Mouse (Mus musculus) heart, embryonic 11.5 days (tissue): ENCODE data around the gene Cchcr1. TPM values are rescaled to one million over a fixed set of nuclear protein-coding genes. Genes with fewer than 3 reads are reported as not detected.
"Not testable (repeated sequence)": the region's sequence is repeated elsewhere in the genome, so short reads cannot be mapped to it uniquely, and the experiment has no call there.

Experiments
- ATAC-seq: fragments of 200-750 bp; cut with Nextera tagmentation; replicated peaks from 2 replicates; pipeline ENCODE4 v1.8.0; 2017; ENCODE audit warnings: moderate library complexity; ENCODE audit not compliant: insufficient number of reproducible peaks, low FRiP score, low TSS enrichment
- H3K27ac ChIP-seq: fragments of 300-500 bp; sonication (generic); 2 replicates; pipeline ENCODE4 v1.5.1; 2014; ENCODE audit warnings: mild to moderate bottlenecking, low read depth, low read length
- H3K27me3 ChIP-seq: fragments of 300-500 bp; sonication (generic); 2 replicates; pipeline ENCODE4 v1.6.1; 2014; ENCODE audit warnings: mild to moderate bottlenecking, low read length, mixed read lengths; ENCODE audit not compliant: control insufficient read depth, insufficient read depth
- H3K36me3 ChIP-seq: fragments of 300-500 bp; sonication (generic); 2 replicates; pipeline ENCODE4 v1.6.1; 2014; ENCODE audit warnings: mild to moderate bottlenecking, low read length, moderate library complexity, mixed read lengths; ENCODE audit not compliant: control insufficient read depth, insufficient read depth
- H3K4me1 ChIP-seq: fragments of 300-500 bp; sonication (generic); 2 replicates; pipeline ENCODE4 v1.6.1; 2014; ENCODE audit warnings: low read length; ENCODE audit not compliant: control insufficient read depth, insufficient read depth
- H3K4me2 ChIP-seq: fragments of 300-500 bp; sonication (generic); 2 replicates; pipeline ENCODE4 v1.6.1; 2014; ENCODE audit warnings: mild to moderate bottlenecking, moderate library complexity
- H3K4me3 ChIP-seq: fragments of 300-500 bp; sonication (generic); 2 replicates; pipeline ENCODE4 v1.5.1; 2014; ENCODE audit warnings: low read depth, low read length
- H3K9ac ChIP-seq: fragments of 300-500 bp; sonication (generic); 2 replicates; pipeline ENCODE4 v1.6.1; 2014; ENCODE audit warnings: mild to moderate bottlenecking, low read depth, low read length, moderate library complexity
- H3K9me3 ChIP-seq: fragments of 300-500 bp; sonication (generic); replicated peaks from 2 replicates; pipeline ENCODE4 v1.6.1; 2016; ENCODE audit warnings: low read length; ENCODE audit not compliant: control insufficient read depth
- WGBS: fragments of 180-500 bp; shearing (Covaris S2); extraction: QIAGEN DNeasy Blood & Tissue Kit; methylation state at CpG from one replicate; pipeline ENCODE4 v1.1.7; 2014; ENCODE audit not compliant: insufficient replicate concordance; 5-methylcytosine and 5-hydroxymethylcytosine counted together
- polyA plus RNA-seq: library from polyadenylated mRNA; unstranded; fragments of >200 nt; fragmentation: Nextera tagmentation; extraction: Ambion mirVana; gene quantifications from 2 replicates; pipeline ENCODE4 v1.2.1, GENCODE M21; 2014

The Cchcr1 gene
- polyA plus RNA-seq = 10.4 and 12.8 TPM in 2 replicates

DNA sequence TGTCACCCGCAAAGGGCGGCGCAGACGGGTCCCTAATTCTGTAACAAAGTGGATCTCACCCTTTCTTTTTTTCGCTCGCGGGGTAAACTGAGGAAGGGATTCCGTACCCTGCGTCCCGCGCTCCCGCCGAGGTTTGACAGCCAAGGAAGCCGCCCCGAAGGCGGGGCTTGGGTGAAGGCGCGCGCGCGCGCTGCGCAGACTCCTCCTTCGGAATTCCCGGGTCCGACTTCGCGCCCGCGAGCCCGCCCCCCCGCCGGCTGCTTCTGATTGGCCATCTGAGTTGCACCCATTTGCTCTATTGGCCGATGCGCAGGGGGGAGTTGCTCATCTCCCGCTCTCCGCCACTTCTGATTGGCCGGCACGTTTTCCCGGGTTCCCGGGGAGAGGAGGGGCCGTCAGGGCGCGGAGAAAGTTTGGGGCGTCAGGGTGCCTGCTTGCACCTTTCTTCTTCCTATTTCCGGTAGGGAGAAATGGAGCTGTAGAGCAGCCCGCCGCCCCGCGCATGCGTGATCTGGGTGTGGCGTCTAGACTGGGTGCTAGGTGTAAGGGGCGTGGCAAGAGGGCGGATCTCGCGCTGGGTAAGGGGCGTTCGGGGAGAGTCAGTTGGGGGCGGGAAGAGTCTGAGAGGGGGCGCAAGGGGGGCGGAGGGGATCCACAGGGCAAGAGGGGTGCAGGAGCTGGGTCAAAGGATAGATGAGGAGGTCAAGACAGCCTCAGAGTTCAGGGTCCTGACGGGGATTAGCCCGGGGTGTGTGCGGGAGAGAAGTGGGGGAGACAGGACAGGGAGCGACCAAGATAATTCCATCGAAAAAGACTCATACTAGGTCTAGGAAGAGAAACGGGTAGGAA lies at the start of gene Cchcr1, which contains the start of gene Tcf19:
Gene Cchcr1 (plus strand): TSS at position 449 of the 849 bp plus-strand sequence.
Gene Tcf19 (minus strand): TSS at position 173 of the 849 bp plus-strand sequence.
- peak; percentile 91 for ATAC-seq
- under 1% methylated on average over 67 of the region's 67 CpGs for WGBS
- Histone ChIP-seq H3K4me1 (peaks cover 18% of the 10 kb centered on the region), H3K36me3 (no peaks in the 10 kb centered on the region; the same call in 1 of the 2 replicates), H3K9ac (peak within 1 kb of the TSS; percentile 74), H3K9me3 (no peaks in the 10 kb centered on the region), H3K4me3 (peak within 1 kb of the TSS; percentile 70), H3K27ac (peak within 1 kb of the TSS; percentile 41; the same call in 1 of the 2 replicates), H3K4me2 (peak within 1 kb of the TSS; percentile 90), H3K27me3 (no peaks in the 10 kb centered on the region)

DNA sequence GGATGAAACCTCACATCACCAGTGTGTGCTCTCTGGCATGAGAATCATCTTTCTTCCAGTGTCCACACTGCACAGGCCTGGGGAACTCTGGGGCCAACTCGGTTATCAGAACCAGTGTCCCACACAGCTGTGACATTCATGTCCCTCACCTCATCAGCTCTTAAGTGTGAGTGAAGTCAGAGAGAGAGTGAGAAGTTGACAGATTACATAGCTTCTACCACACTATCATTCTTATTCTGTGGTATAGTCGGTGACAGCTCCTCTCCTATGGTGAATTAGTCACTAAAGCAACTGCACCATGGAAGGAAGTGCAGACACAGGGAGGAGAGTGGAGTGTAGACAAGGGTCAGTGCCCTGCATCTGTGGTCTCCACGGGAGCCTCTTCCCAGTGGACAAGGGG lies 48.0 kb upstream of the Cchcr1 start:
- H3K27me3 ChIP-seq = peaks cover 26% of the 10 kb centered on the region
- H3K9ac ChIP-seq, H3K9me3 ChIP-seq, ATAC-seq, H3K4me3 ChIP-seq, H3K36me3 ChIP-seq, H3K4me2 ChIP-seq, H3K27ac ChIP-seq, H3K4me1 ChIP-seq: not testable (repeated sequence)
- 41% methylated on average over 3 of the region's 3 CpGs for WGBS

DNA sequence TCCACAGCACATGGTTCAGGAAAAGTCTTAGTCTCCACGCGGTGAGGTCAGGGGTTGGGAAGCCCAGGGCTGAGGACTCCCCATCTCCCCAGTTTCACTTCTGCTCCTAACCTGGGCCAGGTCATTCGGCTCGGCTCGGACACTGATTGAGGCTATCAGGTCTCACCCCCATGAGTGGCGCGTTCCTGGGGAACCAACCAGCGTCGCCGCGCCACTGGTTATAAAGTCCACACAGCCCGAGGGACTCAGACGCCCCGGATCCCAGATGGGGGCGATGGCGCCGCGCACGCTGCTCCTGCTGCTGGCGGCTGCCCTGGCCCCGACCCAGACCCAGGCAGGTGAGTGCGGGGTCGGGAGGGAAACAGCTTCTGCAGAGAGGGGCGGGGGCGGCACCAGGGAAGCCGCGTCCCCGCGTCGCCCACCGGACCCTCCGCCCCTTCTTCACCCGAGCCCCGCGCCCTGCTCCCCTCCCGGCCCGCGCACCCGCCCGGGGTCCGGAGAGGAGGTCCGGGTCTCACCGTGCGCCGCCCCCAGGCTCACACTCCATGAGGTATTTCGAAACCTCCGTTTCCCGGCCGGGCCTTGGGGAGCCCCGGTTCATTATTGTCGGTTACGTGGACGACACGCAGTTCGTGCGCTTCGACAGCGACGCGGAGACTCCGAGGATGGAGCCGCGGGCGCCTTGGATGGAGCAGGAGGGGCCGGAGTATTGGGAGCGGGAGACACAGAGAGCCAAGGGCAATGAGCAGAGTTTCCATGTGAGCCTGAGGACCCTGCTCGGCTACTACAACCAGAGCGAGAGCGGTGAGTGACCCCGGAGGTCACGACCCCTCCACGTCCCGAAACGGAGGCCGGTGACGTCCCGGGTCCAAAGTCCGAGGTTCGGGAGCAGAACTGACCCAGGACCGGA lies 46.8 kb upstream of the Cchcr1 start, which contains the start of gene H2-Q10:
Gene H2-Q10 (plus strand): TSS at position 248 of the 910 bp plus-strand sequence.
- no peak for ATAC-seq
- Histone ChIP-seq H3K36me3 (no peaks in the 10 kb centered on the region), H3K4me1 (peaks cover 7% of the 10 kb centered on the region; the same call in 1 of the 2 replicates), H3K4me3 (peak within 1 kb of the TSS; percentile 46), H3K9me3 (no peaks in the 10 kb centered on the region), H3K9ac (0 out of 2 replicates have a peak within 1 kb of the TSS, but pooled peaks have one; percentile 13), H3K27me3 (peaks cover 28% of the 10 kb centered on the region), H3K27ac (no peak within 1 kb of the TSS), H3K4me2 (peak within 1 kb of the TSS; percentile 77)
- 2% methylated on average over 74 of the region's 80 CpGs for WGBS

DNA sequence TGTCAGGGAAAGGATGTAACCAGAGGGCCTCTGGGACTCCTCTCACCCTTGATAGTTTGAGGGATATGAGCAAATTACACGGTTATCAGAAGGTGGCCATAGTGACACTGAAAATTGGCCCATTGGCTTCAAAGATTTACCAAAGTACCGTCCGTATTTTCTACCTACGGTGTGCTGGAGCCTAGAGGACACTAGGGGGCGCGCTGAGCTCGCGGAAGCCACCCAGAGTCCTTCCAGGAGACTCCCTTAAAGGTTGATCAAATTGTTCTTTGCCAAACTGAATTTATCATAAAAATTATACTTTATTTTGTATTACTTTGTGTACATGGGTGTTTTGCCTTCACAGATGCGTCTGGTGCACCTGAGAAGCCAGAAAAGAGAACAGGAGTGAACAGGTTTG lies 32.8 kb upstream of the Cchcr1 start:
- H3K4me2 ChIP-seq = no peak overlapping the region
- no peak for ATAC-seq
- WGBS = 1% methylated on average over 9 of the region's 9 CpGs

DNA sequence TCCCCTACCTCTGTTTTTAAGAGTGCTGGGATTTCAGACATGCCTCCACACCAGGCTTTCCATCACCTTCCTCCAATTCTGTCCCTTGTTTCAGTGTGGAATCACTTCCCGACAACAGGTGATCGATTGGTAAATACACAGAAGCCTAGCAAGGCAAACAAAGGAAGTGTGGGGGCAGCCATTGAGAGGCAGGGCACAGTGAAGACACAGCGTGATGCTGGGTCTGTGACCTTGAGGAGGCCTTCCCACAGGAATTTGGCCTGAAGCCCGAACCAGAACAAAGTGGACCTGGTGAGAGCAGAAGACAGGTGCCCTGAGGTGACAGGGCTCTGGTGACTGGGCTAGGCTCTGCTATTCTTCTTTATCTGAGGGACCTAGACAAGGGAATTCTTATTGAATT lies 31.2 kb upstream of the Cchcr1 start:
- Histone ChIP-seq H3K27ac (no peak overlapping the region), H3K36me3 (no peaks in the 10 kb centered on the region), H3K4me1 (no peaks in the 10 kb centered on the region), H3K9ac (no peak overlapping the region; the same call in 1 of the 2 replicates), H3K9me3 (no peaks in the 10 kb centered on the region), H3K4me3 (no peak overlapping the region), H3K27me3 (peaks cover 4% of the 10 kb centered on the region), H3K4me2 (no peak overlapping the region)
- no peak for ATAC-seq
- WGBS = 35% methylated on average over 4 of the region's 4 CpGs

More for the DNA sequence above, 32.8 kb upstream of the Cchcr1 start:
- Histone ChIP-seq H3K27ac (no peak overlapping the region), H3K4me3 (no peak overlapping the region), H3K27me3 (no peaks in the 10 kb centered on the region), H3K9ac (no peak overlapping the region), H3K36me3 (no peaks in the 10 kb centered on the region), H3K4me1 (no peaks in the 10 kb centered on the region), H3K9me3 (no peaks in the 10 kb centered on the region)

DNA sequence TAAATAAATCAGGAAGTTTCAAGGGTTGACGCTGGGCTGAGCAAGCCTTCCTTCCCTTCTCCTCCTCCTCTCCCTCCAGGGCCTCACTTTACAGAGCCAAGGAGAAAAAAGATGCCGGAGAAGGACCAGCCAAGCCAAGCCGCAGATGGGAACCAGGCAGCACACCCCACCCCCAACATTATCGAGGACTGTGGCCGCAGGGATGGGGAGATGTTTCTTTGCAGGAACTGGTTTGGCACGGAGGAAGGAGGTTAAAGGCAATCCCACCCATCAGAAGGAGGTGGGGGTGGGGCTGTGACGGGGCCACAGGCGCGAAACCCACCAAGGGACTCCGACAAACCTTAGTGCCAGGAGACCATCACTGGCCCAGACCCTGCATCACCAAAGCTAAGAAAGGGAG lies 30.2 kb upstream of the Cchcr1 start:
- H3K9ac ChIP-seq = no peak overlapping the region
- H3K9me3 ChIP-seq = no peaks in the 10 kb centered on the region
- H3K27ac ChIP-seq = no peak overlapping the region
- H3K4me2 ChIP-seq = no peak overlapping the region
- H3K4me1 ChIP-seq = no peaks in the 10 kb centered on the region
- no peak overlapping the region for H3K4me3 ChIP-seq
- peaks cover 4% of the 10 kb centered on the region for H3K27me3 ChIP-seq
- no peaks in the 10 kb centered on the region for H3K36me3 ChIP-seq
- WGBS = 36% methylated on average over 10 of the region's 10 CpGs
- no peak for ATAC-seq

DNA sequence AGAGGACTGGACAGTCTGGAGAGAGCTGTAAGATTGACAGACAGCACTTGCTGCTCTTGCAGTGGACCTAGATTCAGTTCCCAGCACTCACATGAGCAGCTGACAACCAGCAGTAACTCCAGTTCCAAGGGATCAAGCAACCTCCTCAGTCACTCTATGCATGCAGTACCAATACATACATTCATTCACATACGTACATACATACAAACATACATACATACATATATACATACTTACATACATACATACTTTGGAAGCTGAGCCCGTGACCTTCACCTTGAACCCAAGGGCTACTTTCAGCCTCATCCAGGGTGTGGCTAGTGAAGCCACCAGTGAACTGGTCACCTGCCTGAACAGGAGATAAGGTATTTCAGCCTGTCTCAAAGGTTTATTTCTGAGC lies 28.9 kb upstream of the Cchcr1 start:
- Histone ChIP-seq H3K4me3 (no peak overlapping the region), H3K9ac (no peak overlapping the region), H3K36me3 (no peaks in the 10 kb centered on the region), H3K27ac (no peak overlapping the region), H3K27me3 (peaks cover 4% of the 10 kb centered on the region), H3K4me2 (no peak overlapping the region), H3K9me3 (no peaks in the 10 kb centered on the region), H3K4me1 (no peaks in the 10 kb centered on the region)
- WGBS = 86% methylated on average over 2 of the region's 2 CpGs
- no peak for ATAC-seq

DNA sequence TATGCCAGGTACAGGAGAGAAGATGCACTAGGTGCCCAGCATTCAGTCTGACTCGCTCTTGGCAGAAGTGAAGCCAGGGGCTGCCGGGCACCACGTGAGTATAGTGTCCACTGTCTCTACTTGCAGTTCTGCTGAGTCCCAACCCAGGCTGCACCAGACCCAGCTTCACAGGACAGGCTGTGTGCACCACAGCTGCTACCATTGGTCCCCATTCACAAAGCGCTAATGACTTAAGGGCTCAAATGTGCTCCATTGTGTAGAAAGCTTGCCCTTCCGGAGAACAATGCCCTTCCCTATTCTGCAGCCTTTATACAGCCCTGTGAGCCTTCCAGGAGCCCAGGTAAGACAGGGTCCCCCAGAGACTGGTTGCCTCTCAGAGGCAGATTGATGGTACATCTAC lies 26.6 kb upstream of the Cchcr1 start:
- Histone ChIP-seq H3K36me3 (no peaks in the 10 kb centered on the region), H3K27me3 (peaks cover 4% of the 10 kb centered on the region), H3K27ac (no peak overlapping the region), H3K9ac (no peak overlapping the region), H3K4me3 (no peak overlapping the region), H3K4me2 (no peak overlapping the region), H3K9me3 (no peaks in the 10 kb centered on the region), H3K4me1 (no peaks in the 10 kb centered on the region)
- no peak for ATAC-seq
- WGBS = 70% methylated on average over 5 of the region's 5 CpGs
